Mouse (Mus musculus): ENCODE measurements around the gene Fam120a.

Fam120a gene

GRCm38 (mm10) chr13:48967956-48968749, at the start of gene Fam120a:
Fam120a (minus strand) TSS chr13:48968017.
- DNase-seq (ENCODE audit: low spot score in 2 of 2) = peak; percentile 81 to 82

DNA sequence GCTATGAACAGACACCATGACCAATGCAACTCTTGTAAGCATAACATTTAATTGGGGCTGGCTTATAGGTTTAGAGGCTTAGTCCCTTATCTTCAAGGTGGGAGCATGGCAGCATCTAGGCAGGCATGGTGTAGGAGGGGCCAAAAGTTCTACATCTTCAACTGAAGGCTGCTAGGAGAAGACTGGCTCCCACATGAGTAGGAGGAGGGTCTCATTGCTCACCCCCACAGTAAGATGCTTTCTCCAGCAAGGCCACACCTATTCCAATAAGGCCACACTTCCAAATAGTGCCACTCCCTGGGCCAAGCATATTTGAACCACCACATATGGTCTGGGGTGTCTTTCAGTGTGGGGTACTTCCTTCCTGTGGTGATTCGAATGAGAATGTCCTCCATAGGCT, 49.6 kb upstream of the Fam120a start:
- no peak for DNase-seq (ENCODE audit: low spot score in 2 of 2)

DNA sequence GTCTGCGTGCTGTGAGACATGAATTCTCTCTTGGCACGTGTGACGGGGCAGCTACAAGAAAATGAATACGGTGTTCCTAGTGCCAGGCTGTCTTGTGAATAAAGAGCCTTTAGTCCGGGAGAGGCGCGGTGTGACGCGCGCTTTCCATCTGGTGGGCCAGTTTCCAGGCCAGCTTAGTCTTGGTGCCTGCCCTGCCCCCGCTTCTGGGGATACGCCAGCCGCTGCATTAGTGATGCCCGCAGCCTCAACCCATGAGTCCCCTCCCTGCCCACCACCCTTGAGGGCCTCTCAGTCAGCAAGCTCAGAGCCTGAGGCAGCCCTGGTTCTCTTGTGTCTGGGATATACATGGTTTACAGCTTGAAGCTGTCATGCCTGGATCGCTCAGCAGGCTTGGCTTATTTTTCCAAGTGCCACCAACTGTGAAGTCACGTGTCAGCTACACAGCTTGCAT, 48.5 kb upstream of the Fam120a start:
- peak in 1 of 2 experiments; percentile 34 for DNase-seq (ENCODE audit: low spot score in 2 of 2)

DNA sequence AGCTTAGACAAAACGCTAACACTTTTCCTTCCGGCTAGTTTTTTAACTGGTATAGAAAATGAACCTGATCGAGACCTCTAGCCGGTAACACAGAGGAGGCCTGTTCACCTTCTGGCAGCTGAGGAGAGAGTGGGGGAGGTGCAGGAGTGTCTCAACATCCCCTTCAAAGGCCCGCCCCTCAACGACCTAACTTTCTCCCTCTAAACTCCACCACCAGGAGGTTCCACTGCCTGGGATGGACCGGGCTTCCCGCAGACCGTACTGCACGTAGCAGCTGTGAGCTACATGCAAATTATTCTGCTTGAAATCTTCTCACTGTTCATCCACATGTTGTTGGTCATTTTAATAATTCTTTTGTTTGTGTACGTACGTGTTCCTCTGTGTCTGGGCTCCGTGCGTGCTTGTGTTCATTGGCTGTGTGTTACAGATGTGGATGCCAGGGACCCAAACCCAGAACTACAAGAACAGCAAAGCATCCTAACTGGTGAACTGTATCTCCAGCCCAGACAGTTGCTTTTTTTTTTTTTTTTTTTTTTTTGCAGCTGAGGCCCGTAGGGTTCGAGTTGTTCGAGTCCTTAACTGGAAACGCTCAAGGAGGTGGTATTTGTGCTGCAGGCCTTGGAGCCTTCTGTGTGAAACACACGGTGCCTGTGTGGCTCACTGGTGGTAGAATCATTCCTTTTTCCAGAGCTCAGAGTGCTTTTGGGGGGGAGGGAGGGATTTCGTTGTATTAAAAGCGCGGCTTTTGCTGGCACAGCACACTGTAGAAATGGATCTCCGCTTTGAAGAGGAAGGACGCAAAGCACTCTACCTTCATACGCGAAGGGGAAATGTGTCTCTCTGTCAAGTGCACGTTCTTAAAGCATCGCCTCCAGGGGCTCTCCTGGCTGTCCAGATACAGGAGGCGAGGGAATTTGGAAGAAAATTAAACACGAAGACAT, 47.8 kb upstream of the Fam120a start:
- no peak for DNase-seq (ENCODE audit: low spot score in 2 of 2)

DNA sequence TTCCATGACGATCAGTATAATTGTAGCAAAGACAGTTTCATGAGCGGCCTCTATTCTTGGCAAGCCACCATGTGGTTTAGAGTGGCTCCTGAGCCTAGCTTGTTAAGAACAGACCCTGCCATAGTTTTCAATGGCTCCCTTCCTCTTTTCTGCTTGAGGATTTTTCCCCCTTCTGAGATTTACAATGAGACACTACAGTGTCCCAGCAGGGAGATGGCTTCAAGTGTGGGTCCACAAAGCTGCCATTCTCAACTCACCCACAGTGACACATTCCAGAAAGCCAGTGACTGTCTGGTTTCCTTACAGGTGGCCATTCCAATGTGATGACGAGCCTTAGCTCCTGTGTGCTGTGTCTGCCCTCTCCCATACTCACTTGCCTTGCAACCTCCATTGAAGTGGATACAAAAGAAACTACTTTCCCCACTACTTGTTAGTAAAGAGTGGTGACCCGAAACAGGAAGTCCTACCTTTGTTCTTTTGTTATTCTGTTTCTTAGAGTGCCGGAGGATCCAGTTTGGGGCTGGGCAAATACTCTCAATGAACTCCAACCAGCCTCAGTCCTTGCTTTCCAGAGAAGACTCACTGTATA, 45.5 kb upstream of the Fam120a start:
- no peak for DNase-seq (ENCODE audit: low spot score in 2 of 2)

DNA sequence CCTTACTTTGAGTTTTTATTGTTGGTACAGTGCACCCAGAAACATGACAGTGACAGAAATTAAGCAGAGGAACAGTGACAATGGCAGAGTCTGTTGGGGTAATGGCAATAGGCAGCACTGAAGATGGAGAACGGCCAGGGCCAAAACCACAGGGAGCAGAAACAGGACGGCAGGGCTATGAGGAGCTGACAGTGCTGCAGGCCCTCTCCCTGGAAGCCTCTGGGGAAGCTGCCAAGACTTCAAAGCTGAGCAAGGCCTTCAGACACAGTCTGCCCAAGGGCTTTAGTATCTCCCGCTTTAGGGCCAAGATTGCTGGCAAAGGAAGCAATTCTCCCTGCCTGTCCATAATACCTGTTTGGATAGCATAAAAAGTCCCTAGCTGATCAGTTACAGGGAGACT, 33.9 kb upstream of the Fam120a start:
- DNase-seq (ENCODE audit: low spot score in 2 of 2) = no peak

DNA sequence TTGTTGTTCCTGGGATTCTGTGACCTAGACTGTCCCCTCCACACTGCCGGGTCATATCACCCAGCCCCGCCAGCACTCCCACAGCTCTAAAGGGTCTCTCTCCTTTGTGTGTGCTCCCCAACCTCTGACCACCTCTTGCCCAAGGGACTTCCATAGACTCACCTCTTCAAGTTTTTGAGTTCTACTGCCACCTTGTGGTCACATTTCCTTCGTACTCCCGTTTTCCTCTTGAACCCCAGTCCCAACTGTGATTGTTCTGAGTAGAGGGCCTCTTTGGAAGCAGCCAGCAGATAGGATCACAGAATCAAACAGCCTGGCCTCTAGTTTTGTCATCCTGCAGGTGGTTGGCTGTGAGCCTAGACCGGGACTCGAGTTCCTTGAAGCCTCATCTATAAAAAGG, 30.8 kb upstream of the Fam120a start:
- peak in 1 of 2 experiments; percentile 29 for DNase-seq (ENCODE audit: low spot score in 2 of 2)

DNA sequence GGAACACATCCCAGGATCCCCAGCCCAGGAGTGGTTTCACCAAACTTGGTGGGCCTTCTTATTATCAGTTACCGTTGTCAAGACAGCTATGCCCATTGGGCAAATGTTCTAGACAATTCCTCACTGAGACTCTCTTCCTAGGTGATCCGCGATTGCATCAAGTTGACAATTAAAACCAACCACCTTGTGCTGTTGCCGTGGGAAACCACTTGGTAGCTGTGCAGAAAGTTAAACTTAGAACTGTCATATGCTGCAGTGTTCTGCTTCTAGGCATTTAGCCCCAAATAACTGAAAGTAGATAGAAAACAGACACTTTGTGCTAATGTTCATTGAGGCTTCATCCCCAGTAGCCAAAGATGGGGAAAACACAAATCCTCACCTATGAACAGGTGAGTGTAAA, 28.9 kb upstream of the Fam120a start:
- DNase-seq (ENCODE audit: low spot score in 2 of 2) = no peak

- DNase-seq (ENCODE audit: low spot score in 2 of 2) = no peak
Observed at GRCm38 (mm10) chr13:48994903-48995302, 27.1 kb upstream of the Fam120a start.

- no peak for DNase-seq (ENCODE audit: low spot score in 2 of 2)
Observed at GRCm38 (mm10) chr13:48992914-48993313, 25.1 kb upstream of the Fam120a start.

DNA sequence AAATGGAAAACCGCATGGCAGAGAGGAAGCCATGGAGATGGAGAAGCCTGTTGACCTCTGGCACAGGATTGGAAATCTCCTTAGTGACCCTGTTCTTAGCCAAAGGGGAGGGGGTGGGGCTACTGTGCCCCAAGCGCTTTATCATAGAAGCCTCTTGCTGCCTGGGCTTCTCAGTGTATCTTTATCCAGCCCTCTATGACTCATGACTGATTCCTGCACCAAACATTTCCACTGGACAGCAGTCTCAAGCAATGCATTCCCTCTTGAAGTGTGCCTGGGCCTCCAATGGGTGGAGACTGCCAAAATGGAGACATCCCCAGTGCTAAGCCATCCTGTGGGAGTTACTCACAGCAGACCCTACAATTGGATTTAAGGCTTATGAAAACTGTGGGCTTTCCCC, 22.3 kb upstream of the Fam120a start:
- no peak for DNase-seq (ENCODE audit: low spot score in 2 of 2)

DNA sequence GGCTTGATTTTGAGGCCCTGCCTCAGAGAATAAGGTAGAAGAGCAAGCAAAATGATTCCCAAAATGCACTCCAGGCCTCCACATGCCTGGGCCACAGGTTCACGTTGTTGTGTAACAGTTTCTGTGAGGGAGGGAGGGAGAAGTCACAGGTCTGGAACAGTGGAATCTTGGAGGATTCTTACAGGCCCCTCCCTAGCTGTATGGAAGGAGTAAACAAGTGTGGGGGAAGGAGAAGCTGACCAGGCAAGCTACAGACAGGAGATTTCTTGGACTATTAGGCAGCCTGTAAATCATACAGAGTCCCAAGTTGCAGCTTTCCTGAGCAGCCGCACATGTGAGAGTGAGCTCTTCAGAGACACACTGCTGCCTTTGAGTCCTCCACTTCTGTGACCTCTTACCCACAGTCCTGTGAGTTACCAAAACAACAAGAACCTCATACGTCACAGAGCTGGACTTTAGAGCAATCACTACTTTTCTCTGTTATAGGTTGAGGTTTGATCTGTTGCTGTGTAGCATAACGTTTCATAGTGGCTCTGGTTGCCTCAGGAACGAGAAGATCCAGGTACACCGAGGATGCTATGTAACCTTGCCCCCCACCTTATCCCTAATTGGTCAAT, 14.8 kb upstream of the Fam120a start:
- no peak for DNase-seq (ENCODE audit: low spot score in 2 of 2)

DNA sequence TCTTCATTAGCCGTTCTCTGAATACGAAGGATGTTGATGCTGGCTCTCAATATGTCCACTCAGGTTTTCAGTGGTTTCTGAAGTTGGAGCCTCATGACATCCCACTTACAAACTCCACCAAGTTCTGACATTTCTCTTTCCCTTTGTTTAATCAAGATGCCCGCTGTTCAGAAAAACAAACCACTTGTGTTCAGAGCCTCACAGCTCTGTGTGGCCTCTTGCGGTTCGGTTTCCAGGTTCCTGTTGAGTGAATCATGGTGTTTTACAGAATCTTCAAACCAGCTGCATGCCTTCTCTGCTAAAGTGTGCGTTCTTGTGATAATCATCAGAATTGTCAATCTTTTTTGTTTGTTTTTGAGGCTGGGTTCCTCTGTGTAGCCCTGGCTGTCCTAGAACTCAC, 11.3 kb upstream of the Fam120a start:
- DNase-seq (ENCODE audit: low spot score in 2 of 2) = no peak

- no peak for DNase-seq (ENCODE audit: low spot score in 2 of 2)
Observed at GRCm38 (mm10) chr13:48977858-48978257, 10.0 kb upstream of the Fam120a start.

- DNase-seq (ENCODE audit: low spot score in 2 of 2) = no peak
Observed at GRCm38 (mm10) chr13:48974699-48975098, 6.9 kb upstream of the Fam120a start.

DNA sequence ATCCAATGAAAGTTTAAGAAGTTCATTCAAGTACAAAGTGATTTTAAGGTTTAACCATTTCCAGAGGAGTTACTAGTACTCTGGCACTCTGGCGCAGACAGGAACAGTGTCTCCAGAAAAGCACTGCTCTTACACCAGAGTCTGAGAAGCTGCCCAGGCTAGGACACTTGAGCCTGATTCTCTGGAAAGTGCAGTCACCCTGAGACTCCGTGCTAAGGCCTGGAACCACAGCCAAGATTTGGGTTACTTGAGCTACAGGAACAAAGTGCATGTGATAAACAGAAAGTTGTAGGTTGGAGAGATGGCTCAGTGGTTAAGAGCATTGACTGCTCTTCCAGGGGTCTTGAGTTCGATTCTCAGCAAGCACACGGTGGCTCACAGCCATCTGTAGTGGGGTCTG, 6.4 kb upstream of the Fam120a start:
- no peak for DNase-seq (ENCODE audit: low spot score in 2 of 2)

GRCm38 (mm10) chr13:48973231-48973630, 5.4 kb upstream of the Fam120a start:
- no peak for DNase-seq (ENCODE audit: low spot score in 2 of 2)

DNA sequence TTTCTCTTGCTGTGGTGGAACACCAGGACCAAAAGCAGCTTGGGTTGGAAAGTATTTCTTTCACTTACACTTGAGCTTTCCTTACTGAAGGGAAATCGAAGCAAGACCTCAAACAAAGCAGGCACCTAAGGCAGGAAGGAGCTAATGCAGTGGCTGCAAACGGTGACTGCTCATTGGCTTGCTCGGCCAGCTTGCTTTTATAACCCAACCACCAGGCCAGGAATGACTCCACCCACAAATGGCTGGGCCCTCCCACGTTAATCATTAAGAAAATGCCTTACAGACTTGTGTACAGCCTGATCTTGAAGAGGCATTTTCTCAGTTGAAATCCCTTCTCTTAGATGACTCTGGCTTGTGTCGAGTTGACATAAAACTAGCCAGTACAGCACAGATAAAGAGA, 3.2 kb upstream of the Fam120a start:
- DNase-seq (ENCODE audit: low spot score in 2 of 2) = no peak

DNA sequence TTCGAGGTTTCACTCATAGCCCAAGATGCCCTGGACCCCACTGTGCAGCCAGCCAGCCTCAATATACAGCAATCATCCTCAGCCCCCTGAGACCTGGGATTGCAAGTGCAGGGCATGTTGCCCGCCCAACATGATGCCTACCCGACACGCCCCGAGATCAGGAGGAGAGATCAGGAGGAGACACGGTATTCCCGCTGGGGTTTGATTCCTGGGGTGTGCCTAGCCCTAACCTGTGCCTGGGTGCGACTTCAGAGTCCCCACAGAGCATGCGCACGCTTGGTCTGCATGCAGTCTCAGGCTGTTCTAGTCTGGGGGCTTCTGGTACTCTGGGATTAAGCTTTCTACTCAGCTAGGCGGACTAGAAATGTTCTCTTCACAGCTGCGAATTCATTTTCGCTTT, 2.7 kb upstream of the Fam120a start:
- no peak for DNase-seq (ENCODE audit: low spot score in 2 of 2)

DNA sequence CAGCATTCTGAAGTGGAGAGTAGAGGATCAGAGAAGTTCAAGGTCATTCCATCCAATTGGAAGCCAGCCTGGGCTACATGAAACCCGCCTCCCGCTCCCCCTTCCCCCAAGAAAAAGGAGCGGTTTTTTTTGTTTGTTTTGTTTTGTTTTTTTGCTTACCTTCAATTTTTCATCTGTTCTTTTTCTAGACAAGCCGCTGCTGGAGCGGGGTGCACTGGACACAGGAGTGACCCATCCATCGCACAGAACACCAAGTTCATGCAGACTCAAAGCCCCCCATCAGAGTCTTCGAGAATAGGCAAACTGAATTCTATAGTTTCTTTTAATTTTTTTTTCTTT, 902 bp upstream of the Fam120a start:
- no peak for DNase-seq (ENCODE audit: low spot score in 2 of 2)

GRCm38 (mm10) chr13:48966851-48967821, 681 bp downstream of the Fam120a start:
- DNase-seq (ENCODE audit: low spot score in 2 of 2) = peak in 1 of 2 experiments; percentile 64
